Mouse (Mus musculus): ENCODE data around the gene Cluh. TPM values are rescaled to one million over a fixed set of nuclear protein-coding genes. Genes with fewer than 3 reads are reported as not detected.
A peak's percentile ranks its signal among the peaks of the same experiment; 100 is the strongest.

The Cluh gene
- polyA plus RNA-seq, 1 experiment: 119 TPM

DNA sequence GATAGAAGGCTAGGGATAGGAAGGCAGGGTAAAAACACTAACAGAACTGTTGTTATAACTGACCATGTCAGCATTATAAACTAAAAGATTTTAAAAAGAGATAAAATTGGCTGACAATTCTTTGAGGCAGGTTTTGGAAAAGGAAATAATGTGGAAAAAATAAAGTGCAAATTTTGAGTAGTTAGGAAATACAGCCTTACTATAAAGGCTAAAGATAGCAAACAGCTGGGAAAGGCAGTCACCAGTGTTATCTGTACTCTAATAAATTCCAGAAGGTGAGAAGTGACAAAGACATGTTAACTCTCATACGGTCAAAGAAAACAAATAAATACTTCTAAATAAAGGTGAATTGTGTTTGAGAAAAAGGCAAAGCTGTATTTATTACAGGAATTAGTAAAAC is 59.5 kb downstream of the Cluh start:
- Histone ChIP-seq H3K4me1 (ENCODE audit: control insufficient read depth, insufficient read depth, low read length) (peaks cover 16% of the 10 kb centered on the region), H3K27ac (ENCODE audit: insufficient read depth, low read depth, low read length) (no peak overlapping the region)
- 20% methylated on average over 1 of the region's 1 CpGs for WGBS

DNA sequence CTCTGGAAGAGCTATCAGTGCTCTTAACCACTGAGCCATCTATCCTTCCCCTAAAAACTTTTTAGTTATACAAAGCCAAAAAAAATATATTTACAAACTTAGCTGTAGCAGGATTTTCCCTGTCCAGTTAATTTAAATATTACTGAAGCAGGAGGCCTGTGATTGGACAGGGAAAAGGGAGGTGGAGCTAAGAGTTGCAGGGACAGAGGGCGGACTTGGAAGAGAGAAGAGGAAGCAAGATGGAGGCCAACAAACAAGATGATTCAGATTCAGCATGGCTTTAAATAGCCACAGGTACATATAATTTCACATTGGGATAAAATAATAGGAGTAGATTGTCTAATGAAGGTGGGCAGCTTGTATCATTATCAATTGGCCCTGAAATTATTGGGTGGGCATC is 61.4 kb downstream of the Cluh start:
- TF ChIP-seq CTCF (conservative IDR thresholded peaks at IDR 0.05; ENCODE audit: insufficient read depth, insufficient read length, low read depth, low read length) (no peak), POLR2A (IDR thresholded peaks at IDR 0.05; ENCODE audit: low read depth, low read length) (no peak)
- Histone ChIP-seq H3K27me3 (replicated peaks; ENCODE audit: control insufficient read depth, insufficient read depth, low read length) (no peaks in the 10 kb centered on the region), H3K27ac (ENCODE audit: insufficient read depth, low read depth, low read length) (no peak overlapping the region), H3K4me1 (ENCODE audit: control insufficient read depth, insufficient read depth, low read length) (peaks cover 16% of the 10 kb centered on the region), H3K36me3 (ENCODE audit: control insufficient read depth, insufficient read depth, low read length) (no peaks in the 10 kb centered on the region), H3K4me3 (ENCODE audit: insufficient read depth, low read depth, low read length) (no peak overlapping the region)
- no peak for DNase-seq
- 94% methylated on average over 1 of the region's 1 CpGs for WGBS

More for the DNA sequence above, 59.5 kb downstream of the Cluh start:
- no peaks in the 10 kb centered on the region for H3K27me3 ChIP-seq (replicated peaks; ENCODE audit: control insufficient read depth, insufficient read depth, low read length)
- no peaks in the 10 kb centered on the region for H3K36me3 ChIP-seq (ENCODE audit: control insufficient read depth, insufficient read depth, low read length)
- DNase-seq: no peak
- TF ChIP-seq CTCF (conservative IDR thresholded peaks at IDR 0.05; ENCODE audit: insufficient read depth, insufficient read length, low read depth, low read length) (no peak), POLR2A (IDR thresholded peaks at IDR 0.05; ENCODE audit: low read depth, low read length) (no peak)
- no peak overlapping the region for H3K4me3 ChIP-seq (ENCODE audit: insufficient read depth, low read depth, low read length)

- Histone ChIP-seq H3K4me3 (ENCODE audit: insufficient read depth, low read depth, low read length) (no peak overlapping the region), H3K27ac (ENCODE audit: insufficient read depth, low read depth, low read length) (no peak overlapping the region), H3K27me3 (replicated peaks; ENCODE audit: control insufficient read depth, insufficient read depth, low read length) (no peaks in the 10 kb centered on the region), H3K36me3 (ENCODE audit: control insufficient read depth, insufficient read depth, low read length) (no peaks in the 10 kb centered on the region), H3K4me1 (ENCODE audit: control insufficient read depth, insufficient read depth, low read length) (peaks cover 15% of the 10 kb centered on the region)
- TF ChIP-seq CTCF (conservative IDR thresholded peaks at IDR 0.05; ENCODE audit: insufficient read depth, insufficient read length, low read depth, low read length): no peak
- no peak for TF ChIP-seq POLR2A (IDR thresholded peaks at IDR 0.05; ENCODE audit: low read depth, low read length)
- DNase-seq: peak; percentile 44
- WGBS: 41% methylated on average over 3 of the region's 3 CpGs
Observed at GRCm38 (mm10) chr11:74715971-74716525, 66.8 kb downstream of the Cluh start.

Other genes starting within 250 kb of the Cluh start
- gene Rap1gap2, start 38.6 kb upstream of the Cluh start, polyA plus RNA-seq (2012; rRNA removed): 24.9 and 29.4 TPM in 2 replicates
- gene Ccdc92b, start 29.9 kb upstream of the Cluh start, polyA plus RNA-seq (2012; rRNA removed): 0.13 and 0.18 TPM in 2 replicates
- gene Pafah1b1, start 75.2 kb downstream of the Cluh start, polyA plus RNA-seq (2012; rRNA removed): 20.5 and 26.7 TPM in 2 replicates
- gene Mettl16, start 121.3 kb downstream of the Cluh start, polyA plus RNA-seq (2012; rRNA removed): 3.2 and 3.8 TPM in 2 replicates
- gene Mnt, start 181.4 kb downstream of the Cluh start, polyA plus RNA-seq (2012; rRNA removed): 12.8 and 13.9 TPM in 2 replicates
- 27.5 and 31.0 TPM in 2 replicates for gene Sgsm2, start 247.6 kb downstream of the Cluh start, polyA plus RNA-seq (2012; rRNA removed)
- gene Tsr1, start 248.6 kb downstream of the Cluh start, polyA plus RNA-seq (2012; rRNA removed): 6.3 and 6.6 TPM in 2 replicates

Data from kidney, adult 2 months (tissue).